Mouse (Mus musculus): ENCODE measurements around the gene Cgnl1. TPM values are rescaled to one million over a fixed set of nuclear protein-coding genes. Genes with fewer than 3 reads are reported as not detected.

The Cgnl1 gene
- polyA plus RNA-seq, 1 experiment from 2014 or later = 30.9 TPM

GRCm38 (mm10) chr9:71770484-71770883, 918 bp downstream of the Cgnl1 start:
- ATAC-seq (ENCODE audit: low FRiP score, low TSS enrichment) = no peak
- no peaks in the 10 kb centered on the region for H3K9me3 ChIP-seq (ENCODE audit: low read length)
- no peaks in the 10 kb centered on the region for H3K27me3 ChIP-seq (ENCODE audit: insufficient read depth, low read length)
- H3K9ac ChIP-seq (replicated peaks; ENCODE audit: low read length) = peak overlapping the region; percentile 84
- H3K4me1 ChIP-seq (ENCODE audit: insufficient read depth, low read length) = peaks cover 50% of the 10 kb centered on the region
- peak overlapping the region; percentile 81 for H3K4me2 ChIP-seq (replicated peaks; ENCODE audit: low read depth, low read length)
- peak overlapping the region; percentile 85; the same call in 1 of the 2 replicates for H3K27ac ChIP-seq (ENCODE audit: low read length)
- 2% methylated on average over 10 of the region's 10 CpGs for WGBS
- peak overlapping the region; percentile 77 for H3K4me3 ChIP-seq (ENCODE audit: low read length)
- H3K36me3 ChIP-seq (ENCODE audit: insufficient read depth, low read length) = no peaks in the 10 kb centered on the region

- ATAC-seq (ENCODE audit: low FRiP score, low TSS enrichment) = no peak
- H3K9ac ChIP-seq (replicated peaks; ENCODE audit: low read length) = peak overlapping the region; percentile 84
- peak overlapping the region; percentile 77 for H3K4me3 ChIP-seq (ENCODE audit: low read length)
- peak overlapping the region; percentile 81 for H3K4me2 ChIP-seq (replicated peaks; ENCODE audit: low read depth, low read length)
- H3K27me3 ChIP-seq (ENCODE audit: insufficient read depth, low read length) = no peaks in the 10 kb centered on the region
- no peaks in the 10 kb centered on the region for H3K9me3 ChIP-seq (ENCODE audit: low read length)
- 26% methylated on average over 9 of the region's 9 CpGs for WGBS
- no peaks in the 10 kb centered on the region for H3K36me3 ChIP-seq (ENCODE audit: insufficient read depth, low read length)
- peaks cover 55% of the 10 kb centered on the region for H3K4me1 ChIP-seq (ENCODE audit: insufficient read depth, low read length)
- no peak overlapping the region for H3K27ac ChIP-seq (ENCODE audit: low read length)
These were observed 1.7 kb downstream of the Cgnl1 start for GRCm38 (mm10) chr9:71769701-71770100.

GRCm38 (mm10) chr9:71768119-71768518, 3.3 kb downstream of the Cgnl1 start:
- H3K4me3 ChIP-seq (ENCODE audit: low read length) = no peak overlapping the region
- H3K27me3 ChIP-seq (ENCODE audit: insufficient read depth, low read length) = no peaks in the 10 kb centered on the region
- ATAC-seq (ENCODE audit: low FRiP score, low TSS enrichment) = no peak
- no peaks in the 10 kb centered on the region for H3K9me3 ChIP-seq (ENCODE audit: low read length)
- H3K27ac ChIP-seq (ENCODE audit: low read length) = no peak overlapping the region
- H3K4me1 ChIP-seq (ENCODE audit: insufficient read depth, low read length) = peaks cover 70% of the 10 kb centered on the region
- WGBS = 77% methylated on average over 1 of the region's 1 CpGs
- no peak overlapping the region for H3K9ac ChIP-seq (replicated peaks; ENCODE audit: low read length)
- H3K36me3 ChIP-seq (ENCODE audit: insufficient read depth, low read length) = no peaks in the 10 kb centered on the region
- no peak overlapping the region for H3K4me2 ChIP-seq (replicated peaks; ENCODE audit: low read depth, low read length)

- peaks cover 72% of the 10 kb centered on the region for H3K4me1 ChIP-seq (ENCODE audit: insufficient read depth, low read length)
- no peak for ATAC-seq (ENCODE audit: low FRiP score, low TSS enrichment)
These were observed 4.5 kb downstream of the Cgnl1 start for GRCm38 (mm10) chr9:71766902-71767301.

GRCm38 (mm10) chr9:71766306-71766705, 5.1 kb downstream of the Cgnl1 start:
- no peak overlapping the region for H3K4me2 ChIP-seq (replicated peaks; ENCODE audit: low read depth, low read length)
- H3K27ac ChIP-seq (ENCODE audit: low read length) = peak overlapping the region; percentile 48; the same call in 1 of the 2 replicates
- WGBS = 58% methylated on average over 8 of the region's 8 CpGs
- peaks cover 69% of the 10 kb centered on the region for H3K4me1 ChIP-seq (ENCODE audit: insufficient read depth, low read length)
- H3K9me3 ChIP-seq (ENCODE audit: low read length) = peaks cover 5% of the 10 kb centered on the region; the same call in 1 of the 2 replicates
- H3K36me3 ChIP-seq (ENCODE audit: insufficient read depth, low read length) = no peaks in the 10 kb centered on the region
- H3K9ac ChIP-seq (replicated peaks; ENCODE audit: low read length) = no peak overlapping the region
- ATAC-seq (ENCODE audit: low FRiP score, low TSS enrichment) = no peak
- no peaks in the 10 kb centered on the region for H3K27me3 ChIP-seq (ENCODE audit: insufficient read depth, low read length)
- no peak overlapping the region for H3K4me3 ChIP-seq (ENCODE audit: low read length)

More at GRCm38 (mm10) chr9:71766902-71767301, 4.5 kb downstream of the Cgnl1 start:
- Histone ChIP-seq H3K9me3 (ENCODE audit: low read length) (0 out of 2 replicates have a peak, but pooled peaks cover 1% of the 10 kb centered on the region), H3K27me3 (ENCODE audit: insufficient read depth, low read length) (no peaks in the 10 kb centered on the region), H3K4me2 (replicated peaks; ENCODE audit: low read depth, low read length) (no peak overlapping the region), H3K9ac (replicated peaks; ENCODE audit: low read length) (no peak overlapping the region), H3K27ac (ENCODE audit: low read length) (0 out of 2 replicates have a peak overlapping the region, but pooled peaks have one; percentile 48), H3K4me3 (ENCODE audit: low read length) (no peak overlapping the region), H3K36me3 (ENCODE audit: insufficient read depth, low read length) (no peaks in the 10 kb centered on the region)
- 57% methylated on average over 2 of the region's 2 CpGs for WGBS

- peaks cover 80% of the 10 kb centered on the region for H3K4me1 ChIP-seq (ENCODE audit: insufficient read depth, low read length)
- no peak overlapping the region for H3K4me3 ChIP-seq (ENCODE audit: low read length)
- H3K36me3 ChIP-seq (ENCODE audit: insufficient read depth, low read length) = no peaks in the 10 kb centered on the region
- no peak overlapping the region for H3K27ac ChIP-seq (ENCODE audit: low read length)
- peaks cover 5% of the 10 kb centered on the region; the same call in 1 of the 2 replicates for H3K9me3 ChIP-seq (ENCODE audit: low read length)
- no peak for ATAC-seq (ENCODE audit: low FRiP score, low TSS enrichment)
- H3K27me3 ChIP-seq (ENCODE audit: insufficient read depth, low read length) = no peaks in the 10 kb centered on the region
- WGBS = 67% methylated on average over 11 of the region's 11 CpGs
- no peak overlapping the region for H3K4me2 ChIP-seq (replicated peaks; ENCODE audit: low read depth, low read length)
- no peak overlapping the region for H3K9ac ChIP-seq (replicated peaks; ENCODE audit: low read length)
These were observed 6.9 kb downstream of the Cgnl1 start for GRCm38 (mm10) chr9:71764551-71764950.

- peaks cover 80% of the 10 kb centered on the region for H3K4me1 ChIP-seq (ENCODE audit: insufficient read depth, low read length)
- WGBS = 10% methylated on average over 1 of the region's 1 CpGs
- H3K9ac ChIP-seq (replicated peaks; ENCODE audit: low read length) = no peak overlapping the region
- H3K36me3 ChIP-seq (ENCODE audit: insufficient read depth, low read length) = no peaks in the 10 kb centered on the region
- H3K4me3 ChIP-seq (ENCODE audit: low read length) = no peak overlapping the region
- no peak overlapping the region for H3K27ac ChIP-seq (ENCODE audit: low read length)
- ATAC-seq (ENCODE audit: low FRiP score, low TSS enrichment) = no peak
- no peak overlapping the region for H3K4me2 ChIP-seq (replicated peaks; ENCODE audit: low read depth, low read length)
- H3K27me3 ChIP-seq (ENCODE audit: insufficient read depth, low read length) = no peaks in the 10 kb centered on the region
- peaks cover 5% of the 10 kb centered on the region; the same call in 1 of the 2 replicates for H3K9me3 ChIP-seq (ENCODE audit: low read length)
These were observed 8.1 kb downstream of the Cgnl1 start for GRCm38 (mm10) chr9:71763273-71763672.

- Histone ChIP-seq H3K36me3 (ENCODE audit: insufficient read depth, low read length) (no peaks in the 10 kb centered on the region), H3K27ac (ENCODE audit: low read length) (no peak overlapping the region), H3K27me3 (ENCODE audit: insufficient read depth, low read length) (no peaks in the 10 kb centered on the region), H3K9ac (replicated peaks; ENCODE audit: low read length) (no peak overlapping the region), H3K9me3 (ENCODE audit: low read length) (peaks cover 5% of the 10 kb centered on the region; the same call in 1 of the 2 replicates), H3K4me3 (ENCODE audit: low read length) (no peak overlapping the region), H3K4me2 (replicated peaks; ENCODE audit: low read depth, low read length) (no peak overlapping the region), H3K4me1 (ENCODE audit: insufficient read depth, low read length) (peaks cover 76% of the 10 kb centered on the region)
- no peak for ATAC-seq (ENCODE audit: low FRiP score, low TSS enrichment)
- 84% methylated on average over 4 of the region's 4 CpGs for WGBS
These were observed 9.7 kb downstream of the Cgnl1 start for GRCm38 (mm10) chr9:71761663-71762062.

- peak; percentile 47; the same call in 1 of the 2 replicates for ATAC-seq (ENCODE audit: low FRiP score, low TSS enrichment)
- Histone ChIP-seq H3K4me1 (ENCODE audit: insufficient read depth, low read length) (peaks cover 70% of the 10 kb centered on the region), H3K9ac (replicated peaks; ENCODE audit: low read length) (peak overlapping the region; percentile 41), H3K9me3 (ENCODE audit: low read length) (peaks cover 5% of the 10 kb centered on the region; the same call in 1 of the 2 replicates), H3K4me2 (replicated peaks; ENCODE audit: low read depth, low read length) (peak overlapping the region; percentile 13; the same call in 1 of the 2 replicates), H3K36me3 (ENCODE audit: insufficient read depth, low read length) (no peaks in the 10 kb centered on the region), H3K4me3 (ENCODE audit: low read length) (no peak overlapping the region), H3K27ac (ENCODE audit: low read length) (peak overlapping the region; percentile 79), H3K27me3 (ENCODE audit: insufficient read depth, low read length) (no peaks in the 10 kb centered on the region)
- WGBS = 18% methylated on average over 14 of the region's 14 CpGs
These were observed 10.8 kb downstream of the Cgnl1 start for GRCm38 (mm10) chr9:71760518-71761141.

GRCm38 (mm10) chr9:71759893-71760292, 11.5 kb downstream of the Cgnl1 start:
- peak overlapping the region; percentile 41; the same call in 1 of the 2 replicates for H3K9ac ChIP-seq (replicated peaks; ENCODE audit: low read length)
- peak; percentile 50; the same call in 1 of the 2 replicates for ATAC-seq (ENCODE audit: low FRiP score, low TSS enrichment)
- H3K27me3 ChIP-seq (ENCODE audit: insufficient read depth, low read length) = no peaks in the 10 kb centered on the region
- H3K27ac ChIP-seq (ENCODE audit: low read length) = peak overlapping the region; percentile 79
- no peak overlapping the region for H3K4me3 ChIP-seq (ENCODE audit: low read length)
- 23% methylated on average over 5 of the region's 5 CpGs for WGBS
- peaks cover 63% of the 10 kb centered on the region for H3K4me1 ChIP-seq (ENCODE audit: insufficient read depth, low read length)
- peak overlapping the region; percentile 13; the same call in 1 of the 2 replicates for H3K4me2 ChIP-seq (replicated peaks; ENCODE audit: low read depth, low read length)
- no peaks in the 10 kb centered on the region for H3K36me3 ChIP-seq (ENCODE audit: insufficient read depth, low read length)
- peaks cover 5% of the 10 kb centered on the region; the same call in 1 of the 2 replicates for H3K9me3 ChIP-seq (ENCODE audit: low read length)

Measured in kidney, embryonic 16.5 days (tissue).